Mouse (Mus musculus) embryo, embryonic 10.5 days (tissue): ENCODE data around the gene Slc52a3.
A peak's percentile ranks its signal among the peaks of the same experiment; 100 is the strongest.
"Not testable (repeated sequence)": the region's sequence is repeated elsewhere in the genome, so short reads cannot be mapped to it uniquely, and the experiment has no call there.

Experiments
- DNase-seq: peaks from one replicate; pipeline ENCODE4 v3.0.0-alpha.2; 2015; ENCODE audit warnings: low spot score

Slc52a3 gene

DNA sequence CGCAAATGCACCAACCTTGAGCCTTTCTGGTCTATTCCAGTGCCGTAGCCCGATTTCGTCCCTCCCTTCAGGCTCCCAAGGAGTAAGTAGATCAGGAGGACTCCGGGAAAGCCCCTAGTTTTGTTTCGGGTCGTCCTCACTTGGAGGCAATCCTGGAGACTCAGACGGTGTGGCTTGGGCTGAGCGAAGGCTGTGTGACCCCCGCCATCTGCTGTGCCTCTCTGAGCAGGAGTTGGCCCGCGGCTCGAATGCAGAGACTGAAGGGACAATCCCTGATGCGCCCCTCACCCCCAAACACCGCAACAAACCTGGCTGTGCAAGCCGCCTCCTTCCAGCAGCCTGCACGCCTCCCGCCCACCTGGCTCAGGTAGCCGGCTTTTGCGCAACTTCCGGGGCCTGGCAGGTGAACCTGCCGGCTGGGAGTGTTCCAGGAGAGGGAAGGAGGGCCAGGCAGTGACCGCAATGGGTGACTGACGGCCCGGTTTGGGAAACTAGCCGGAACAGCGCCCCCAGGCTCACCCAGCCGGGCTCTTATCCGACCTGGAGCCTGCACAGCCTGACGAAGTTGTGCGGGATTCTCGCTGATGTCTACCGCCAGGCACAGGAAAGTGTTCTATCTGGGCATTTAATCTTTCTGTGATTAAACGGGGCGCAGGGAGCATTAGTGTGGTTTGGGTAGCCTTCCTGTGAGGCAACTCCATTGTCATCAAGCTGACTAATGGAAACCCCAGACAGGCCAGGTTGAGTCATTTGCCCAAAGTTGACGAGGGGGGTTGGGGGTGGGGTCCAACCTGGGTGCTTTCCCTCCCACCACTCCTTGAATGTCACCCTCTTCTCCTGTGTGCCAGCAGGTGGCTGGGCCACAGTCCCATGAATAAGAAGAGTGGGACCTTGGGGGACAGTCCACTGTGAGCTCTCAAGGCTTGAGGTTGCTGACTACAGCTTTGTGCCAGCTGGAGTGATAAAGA is 22.4 kb upstream of the Slc52a3 start:
- peak; percentile 51 for DNase-seq

DNA sequence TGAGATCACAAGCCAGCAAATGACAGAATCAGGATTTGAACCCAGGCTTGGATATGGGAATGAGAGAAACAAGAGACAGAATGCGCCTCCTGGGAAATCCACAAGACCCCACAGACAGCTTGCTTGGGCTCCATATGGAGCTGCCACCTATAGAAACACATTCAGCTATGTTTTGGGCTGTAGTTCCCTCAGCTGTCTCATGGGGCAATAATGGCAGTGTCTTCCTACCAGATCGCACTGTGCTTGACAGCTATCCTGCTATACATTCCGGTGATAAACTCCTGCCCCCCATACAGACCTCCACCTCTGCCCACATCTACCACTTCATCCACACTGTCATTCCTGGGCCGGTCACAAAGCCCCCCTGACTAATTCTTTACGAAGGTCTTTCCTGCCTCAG is 21.0 kb upstream of the Slc52a3 start:
- no peak for DNase-seq

DNA sequence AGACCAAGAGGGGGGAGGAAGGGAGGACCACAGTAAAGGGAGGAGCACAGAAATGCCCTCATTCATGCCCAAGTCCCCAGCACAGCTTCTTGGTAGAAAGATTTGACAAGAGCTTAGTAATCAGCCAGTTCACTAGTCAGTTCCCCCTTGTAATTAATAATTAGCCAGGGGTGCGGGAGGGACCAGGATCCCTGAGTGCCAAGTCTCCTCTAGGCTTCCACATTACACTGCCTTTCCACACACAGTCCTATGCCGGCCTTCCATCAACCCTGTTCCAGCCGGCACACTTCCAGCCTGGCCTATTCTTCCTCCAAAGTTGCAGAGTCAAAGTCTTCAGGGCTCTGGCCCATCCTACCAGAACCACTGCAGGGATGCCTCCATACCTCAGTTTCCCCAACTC is 20.2 kb upstream of the Slc52a3 start:
- no peak for DNase-seq

DNA sequence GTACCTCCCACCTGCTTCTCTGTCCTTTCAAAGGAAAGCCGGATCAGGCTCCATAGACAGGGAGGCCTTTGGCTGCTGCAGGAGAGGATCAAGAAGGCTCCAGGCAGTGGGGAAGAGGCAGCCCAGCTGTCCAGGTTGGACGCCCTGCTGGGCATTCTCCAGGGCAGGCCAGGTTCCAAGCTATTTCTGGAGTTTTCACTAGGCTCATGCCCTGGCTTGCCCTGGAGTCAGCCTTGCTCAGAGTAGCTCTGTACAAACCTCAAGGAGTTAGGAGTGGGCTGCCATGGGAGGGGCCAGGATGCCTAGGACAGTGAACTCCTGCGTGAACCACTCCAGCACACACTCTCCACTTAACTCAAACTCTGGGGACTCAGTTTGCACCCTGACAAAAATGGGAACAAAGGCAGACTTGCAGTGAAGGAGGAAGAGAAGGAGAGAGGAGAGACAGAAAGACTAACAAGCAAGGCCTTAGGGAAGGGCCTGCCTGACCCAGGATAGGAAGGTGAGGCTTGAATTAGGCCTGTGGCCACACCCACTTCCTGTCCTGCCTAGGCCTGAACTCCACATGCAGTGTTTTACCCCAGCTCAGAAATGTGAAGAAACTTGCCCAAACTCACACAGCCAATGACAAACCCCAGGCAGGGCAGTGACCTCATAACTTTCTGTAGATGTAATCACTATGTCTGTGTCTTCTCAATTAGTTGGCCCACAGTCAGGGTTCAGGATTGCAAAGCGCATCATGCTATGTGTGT is 18.4 kb upstream of the Slc52a3 start:
- DNase-seq = no peak

DNA sequence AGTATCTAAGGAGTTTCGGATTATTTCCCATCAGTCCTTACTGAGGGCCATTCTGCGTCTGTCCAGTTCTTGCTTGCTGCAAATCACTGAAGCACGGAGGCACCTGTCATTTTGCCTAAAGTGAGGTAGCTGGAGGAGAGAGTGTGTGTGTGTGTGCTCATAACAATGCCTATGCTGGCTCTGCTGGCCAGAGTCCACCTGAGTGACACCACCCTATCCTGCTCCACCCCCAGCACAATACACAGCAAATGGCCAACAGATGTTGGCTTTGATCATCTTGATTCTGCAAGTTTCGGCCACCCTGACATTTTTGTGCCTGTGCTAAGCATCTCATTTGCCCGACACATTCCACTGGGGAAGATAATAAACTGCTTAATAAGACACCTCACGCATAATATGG is 17.8 kb upstream of the Slc52a3 start:
- no peak for DNase-seq

DNA sequence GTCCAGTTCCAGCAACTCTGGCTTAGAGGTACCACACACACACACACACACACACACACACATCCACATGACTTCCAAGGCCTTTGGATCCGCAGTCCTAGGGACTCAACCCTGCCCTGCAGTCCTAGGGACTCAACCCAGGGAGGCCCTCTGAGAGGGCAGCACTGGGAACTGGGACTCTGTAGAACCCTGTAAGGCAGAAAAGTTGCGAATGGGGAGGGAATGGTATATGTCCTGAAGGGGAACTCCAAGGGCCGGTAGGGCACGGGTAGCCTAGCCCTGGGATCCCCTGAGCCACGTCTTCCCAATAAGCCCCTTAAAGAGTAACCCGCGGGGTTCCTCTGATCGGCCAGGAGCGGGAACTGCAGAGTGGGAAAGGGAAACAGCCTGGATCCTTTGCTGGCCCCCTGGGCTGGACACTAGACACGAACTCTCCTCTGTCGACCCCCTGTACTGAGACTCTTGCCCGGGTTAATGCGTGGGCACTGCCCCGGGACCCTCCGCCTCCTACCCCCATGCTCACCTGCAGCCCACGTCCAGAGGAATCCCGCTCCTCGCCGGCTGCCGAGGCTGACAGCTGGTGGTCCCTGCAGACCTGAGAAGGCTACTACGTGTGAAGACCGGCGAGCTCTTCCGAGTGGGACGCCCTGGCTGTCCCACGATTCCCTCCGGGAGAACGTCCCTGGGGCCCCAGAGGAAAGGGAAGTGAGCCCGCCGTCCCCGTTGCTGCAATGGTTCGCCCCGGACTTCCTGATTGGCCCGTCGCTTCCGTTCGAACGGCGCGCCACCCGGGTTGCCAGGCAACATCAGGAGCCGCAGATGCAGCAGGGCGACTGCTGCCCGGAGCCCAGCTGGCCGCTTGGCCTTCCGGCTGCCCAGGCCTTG is 16.6 kb upstream of the Slc52a3 start, which contains the start of gene Fam110a:
Fam110a (minus strand) TSS at position 750 of the 885 bp plus-strand sequence.
- peak; percentile 95 for DNase-seq

DNA sequence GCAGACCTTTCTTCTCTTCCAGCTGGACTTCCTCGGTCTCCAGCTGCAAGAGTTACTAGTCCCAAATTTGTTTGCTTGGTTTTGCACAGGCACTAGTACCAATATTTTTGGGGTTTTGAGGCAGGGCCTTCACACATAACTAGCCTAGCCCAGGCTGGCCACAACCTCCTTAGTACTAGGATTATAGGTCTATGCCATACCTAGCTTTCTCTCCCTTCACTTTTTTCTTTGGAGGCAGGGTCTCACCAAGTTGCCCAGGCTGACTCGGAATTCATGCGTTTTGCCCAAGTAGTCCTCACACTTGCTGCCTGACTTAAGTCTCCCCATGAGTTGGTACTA is 16.0 kb upstream of the Slc52a3 start:
- no peak for DNase-seq

DNA sequence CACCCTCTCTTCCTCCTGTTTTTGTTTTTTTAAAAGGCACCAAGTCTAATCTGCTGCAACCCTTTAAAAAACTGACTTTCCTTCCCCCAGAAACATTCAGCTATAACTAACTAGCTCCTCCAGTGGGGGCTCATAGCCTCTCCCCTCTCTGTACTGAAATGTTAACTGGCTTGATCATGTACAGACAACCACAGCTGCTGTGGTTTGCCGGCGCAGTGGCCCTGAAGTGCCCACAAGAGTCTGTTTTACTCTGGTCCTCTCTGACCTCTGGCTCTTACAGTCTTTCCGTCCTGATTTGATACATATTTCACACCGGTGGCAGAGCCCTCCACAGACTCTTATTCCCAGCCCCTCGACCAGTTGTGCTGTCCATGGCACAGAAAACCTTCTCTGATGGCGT is 15.0 kb upstream of the Slc52a3 start:
- no peak for DNase-seq

DNA sequence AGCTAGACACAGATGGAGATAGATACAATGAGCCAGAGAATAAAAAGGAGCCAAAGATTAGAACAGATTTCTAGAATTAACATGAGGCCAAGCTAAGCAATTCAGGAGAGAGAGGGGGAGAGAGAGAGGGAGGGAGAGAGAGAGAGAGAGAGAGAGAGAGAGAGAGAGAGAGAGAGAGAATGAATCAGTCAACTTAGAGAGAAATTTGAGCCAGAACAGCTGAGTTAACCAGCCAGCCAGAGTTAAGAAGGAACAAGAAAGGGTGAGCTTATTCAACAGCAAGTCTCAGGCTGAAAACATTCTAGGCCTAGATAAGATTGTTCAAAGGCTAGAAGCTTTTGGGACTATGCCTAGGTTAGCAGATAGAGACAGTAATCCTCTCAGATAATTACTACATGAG is 13.8 kb upstream of the Slc52a3 start:
- no peak for DNase-seq

DNA sequence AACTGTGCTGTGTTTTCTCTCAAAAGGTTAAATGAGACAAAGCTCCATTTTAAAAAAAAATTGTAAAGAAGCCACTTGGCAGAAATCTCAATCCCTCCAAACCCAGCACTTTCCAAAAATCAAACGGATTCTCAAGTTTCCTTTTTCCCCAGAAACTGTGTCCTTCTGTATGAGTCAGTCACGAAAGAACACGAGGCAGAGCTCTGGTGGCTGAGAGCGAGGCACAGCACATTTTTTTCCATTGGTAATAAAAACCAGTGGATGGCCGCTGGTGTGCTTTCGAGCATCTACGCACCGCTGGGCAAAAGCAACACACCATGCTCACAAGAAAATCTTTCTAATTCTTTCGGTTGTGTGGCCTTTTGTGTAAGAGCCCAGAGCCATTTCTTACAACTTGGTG is 12.3 kb upstream of the Slc52a3 start:
- no peak for DNase-seq

DNA sequence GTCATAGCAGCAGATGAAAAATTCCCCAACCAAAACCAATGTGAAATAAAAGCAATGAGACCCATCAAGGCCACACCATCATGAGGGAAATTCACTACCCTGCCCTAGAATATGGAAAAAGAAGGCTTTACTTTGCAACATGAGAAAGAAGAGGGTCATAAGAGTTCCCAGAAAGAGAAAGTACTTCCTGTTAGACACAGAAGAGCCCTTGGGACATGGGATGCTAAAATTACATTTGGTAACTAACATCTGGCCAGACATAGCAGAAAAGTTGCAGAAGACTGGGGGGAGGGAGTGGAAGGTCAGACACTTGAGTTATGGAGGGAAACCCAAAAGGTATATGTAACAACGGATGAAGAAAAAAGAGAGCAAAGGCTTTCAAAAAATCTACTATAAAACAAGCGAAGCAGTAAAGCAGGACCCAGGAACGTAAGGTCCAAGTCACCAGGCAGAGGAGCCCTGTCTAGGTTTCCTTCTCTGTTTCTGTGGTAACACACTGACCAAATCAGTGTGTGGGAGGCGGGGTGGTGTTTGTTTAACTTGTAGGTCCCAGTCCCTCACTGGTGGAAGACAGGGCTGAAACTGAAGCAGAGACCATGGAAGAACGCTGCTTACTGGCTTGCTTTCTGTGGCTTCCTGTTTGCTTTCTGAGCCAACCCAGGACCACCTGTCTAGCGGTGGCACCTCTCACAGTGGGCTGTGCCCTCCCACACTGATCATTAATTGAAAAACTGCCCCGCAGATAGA is 10.7 kb upstream of the Slc52a3 start:
- DNase-seq = no peak

DNA sequence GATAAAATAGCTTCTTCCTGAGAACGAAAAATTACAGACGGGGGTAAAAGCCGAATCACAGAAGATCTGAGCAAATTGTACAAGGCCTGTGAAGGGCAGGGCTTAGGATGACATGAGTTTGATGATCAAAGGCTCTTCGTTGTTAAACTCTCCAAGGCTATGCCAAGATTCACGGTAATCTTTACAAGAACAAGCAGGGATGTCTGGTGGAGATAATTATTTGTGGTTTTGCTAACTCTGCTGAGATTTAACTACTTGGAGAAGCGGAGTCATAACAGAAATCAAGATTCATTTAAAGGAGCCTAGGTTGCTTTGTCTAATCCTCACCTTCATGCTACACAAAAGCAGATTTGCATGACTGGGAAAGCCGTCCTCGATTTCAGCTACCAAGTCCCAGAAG is 9.4 kb upstream of the Slc52a3 start:
- no peak for DNase-seq

DNA sequence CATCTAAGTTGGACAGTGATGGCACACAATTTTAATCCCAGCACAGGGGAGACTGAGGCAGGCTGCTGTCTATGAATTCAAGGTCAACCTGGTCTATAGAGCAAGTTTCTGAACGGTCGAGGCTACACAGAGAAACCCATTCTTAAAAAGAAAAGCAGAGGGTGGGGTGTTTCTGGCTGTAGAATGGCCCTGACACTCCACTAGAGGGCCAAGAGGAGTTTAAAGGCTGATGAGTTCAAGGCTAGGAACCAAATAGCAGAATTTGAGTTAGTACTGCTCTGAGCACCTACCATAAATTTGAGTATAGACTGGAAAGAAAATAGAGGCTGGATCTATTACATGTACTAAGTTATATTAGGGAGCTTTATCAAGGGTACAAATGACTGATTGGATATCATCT is 7.3 kb upstream of the Slc52a3 start:
- no peak for DNase-seq

DNA sequence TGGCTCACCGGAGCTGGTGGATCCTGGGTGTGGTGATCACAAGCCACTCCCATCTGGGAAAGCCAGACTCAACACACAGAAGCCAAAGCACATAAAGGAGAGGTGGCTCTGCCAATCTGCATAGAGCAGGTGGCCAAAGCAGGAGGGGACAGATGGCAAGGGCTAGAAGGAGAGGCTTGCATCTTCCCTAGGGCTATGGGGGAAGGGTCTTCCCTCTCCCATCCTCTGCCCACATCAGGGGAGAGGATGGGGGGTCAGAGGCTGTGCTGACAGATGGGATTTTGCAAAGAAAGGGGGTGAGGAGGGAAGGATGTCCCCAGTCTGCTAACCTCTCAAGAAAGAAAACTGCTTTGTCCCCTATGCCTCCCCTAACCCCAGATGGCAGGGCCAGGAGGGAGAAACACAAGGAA is 5.3 kb upstream of the Slc52a3 start:
- DNase-seq = peak; percentile 44

DNA sequence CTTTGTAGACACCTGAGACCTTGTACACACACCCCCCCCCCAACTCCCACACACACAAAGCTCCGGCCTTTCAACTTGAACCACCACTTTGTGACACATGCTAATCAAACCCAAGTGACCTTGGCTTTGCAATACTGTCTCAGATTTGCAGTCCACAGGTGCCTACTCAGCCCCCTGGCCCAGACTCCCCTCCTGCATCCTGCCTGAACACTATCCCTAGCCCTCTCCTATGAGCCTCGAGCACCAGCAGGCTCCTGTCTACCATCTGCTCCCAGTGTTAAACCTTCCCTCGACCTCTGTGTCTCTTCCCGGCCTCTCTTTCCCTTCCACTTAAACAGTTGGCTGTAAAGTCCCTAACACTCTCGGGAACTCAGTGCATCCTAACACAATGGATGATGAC is 4.9 kb upstream of the Slc52a3 start:
- DNase-seq = no peak

DNA sequence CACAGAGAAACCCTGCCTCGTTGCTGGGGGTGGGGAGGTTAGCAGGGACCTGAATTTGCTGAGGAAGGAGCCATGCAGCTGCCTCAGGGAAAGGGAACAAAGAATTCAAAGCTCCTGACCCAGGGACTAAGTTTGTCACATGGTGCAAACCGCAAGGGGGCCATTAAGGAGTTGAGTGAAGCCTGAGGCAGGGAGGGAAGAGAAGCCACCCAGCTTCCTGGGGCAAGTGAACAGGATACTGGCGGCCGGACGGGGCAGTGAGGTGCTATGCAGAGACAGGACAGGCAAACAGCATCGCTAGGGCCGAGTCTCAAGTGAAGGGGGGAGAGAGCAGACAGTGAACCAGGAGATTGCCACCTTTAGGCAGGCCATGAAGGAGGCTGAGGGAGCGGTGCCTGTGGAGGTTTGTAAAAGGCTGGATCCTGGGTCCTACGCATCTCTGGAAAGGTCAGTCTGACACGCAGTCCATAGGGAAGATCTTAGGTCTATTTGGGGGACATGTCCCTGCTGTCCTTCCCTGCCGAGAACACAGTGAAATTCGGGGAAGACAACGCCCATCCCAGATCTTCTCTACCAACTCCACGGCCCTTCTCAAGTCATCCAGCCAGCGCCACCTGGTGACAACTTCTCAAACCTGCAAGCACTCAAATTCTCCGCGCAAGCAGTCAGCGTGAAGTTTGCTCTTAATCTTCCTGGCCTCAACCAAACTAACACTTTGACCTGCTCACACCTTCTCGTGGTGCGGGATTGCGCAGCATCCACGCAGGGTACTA is 1.8 kb upstream of the Slc52a3 start:
- DNase-seq = peak; percentile 89

DNA sequence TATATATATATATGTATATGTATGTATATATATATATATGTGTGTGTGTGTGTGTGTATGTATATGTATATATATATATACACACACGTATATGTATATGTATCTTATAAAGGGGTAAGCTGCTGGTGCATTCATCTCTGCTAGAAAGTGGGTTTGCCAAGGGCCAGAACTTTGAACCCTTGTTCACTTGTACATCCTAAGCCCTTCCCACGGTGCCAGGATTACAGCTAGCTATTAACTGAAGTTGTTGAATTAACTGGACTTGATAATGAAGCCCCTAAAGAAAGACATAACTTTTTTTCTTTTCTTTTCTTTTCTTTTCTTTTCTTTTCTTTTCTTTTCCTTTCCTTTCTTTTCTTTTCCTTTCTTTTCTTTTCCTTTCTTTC is 872 bp downstream of the Slc52a3 start:
- DNase-seq = not testable (repeated sequence)

DNA sequence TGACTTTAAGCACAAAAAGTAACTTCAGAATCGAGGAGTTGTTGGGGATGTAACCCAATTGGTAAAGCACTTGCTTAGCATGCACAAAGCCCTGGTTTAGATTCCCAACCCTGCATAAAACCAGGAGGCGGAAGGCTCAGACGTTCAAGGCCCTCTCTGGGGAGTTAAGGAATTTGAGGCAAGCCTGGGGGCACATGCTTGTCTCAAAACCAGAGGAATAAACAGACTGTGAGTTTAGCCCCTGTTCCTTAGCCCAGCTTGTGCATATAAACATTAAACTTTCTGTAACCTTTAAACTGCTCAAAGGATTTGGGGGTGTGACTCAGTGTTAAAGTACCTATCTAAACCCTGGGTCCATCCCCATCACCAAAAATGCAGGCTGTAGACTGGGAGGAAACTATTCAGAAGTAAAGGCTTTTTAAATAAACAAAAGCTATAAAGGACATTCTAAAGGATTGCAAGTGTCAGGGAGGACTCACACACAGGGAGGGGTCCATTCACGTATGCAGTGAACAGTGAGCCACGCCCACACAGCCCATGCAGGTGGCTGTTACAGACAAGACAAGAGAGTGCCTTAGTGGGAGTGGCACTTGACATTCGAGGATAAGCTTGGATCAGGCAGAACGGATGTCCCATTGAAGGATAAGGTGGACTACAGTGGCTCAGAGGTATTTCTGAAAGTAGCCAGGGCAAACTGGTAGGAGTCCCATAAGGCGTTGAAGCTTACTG is 1.6 kb downstream of the Slc52a3 start:
- DNase-seq = no peak

DNA sequence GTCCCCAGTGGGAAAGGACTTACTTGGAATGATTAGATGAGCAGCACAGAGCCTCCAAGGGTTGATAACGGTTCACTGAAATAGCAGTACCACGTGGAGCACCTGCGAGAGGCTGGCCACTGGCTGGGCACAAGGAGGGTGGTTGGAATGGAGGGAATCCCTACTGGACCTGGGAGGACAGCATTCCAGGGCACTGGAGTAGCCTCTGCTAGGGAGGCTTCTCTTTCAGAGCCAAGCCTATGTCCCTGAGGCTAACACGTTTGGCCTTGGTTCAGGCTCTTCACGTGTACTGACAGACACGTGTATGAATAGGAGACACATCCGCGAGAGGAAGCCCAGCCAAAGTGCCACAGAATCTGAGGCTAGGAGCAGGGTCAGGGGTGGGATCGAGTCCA is 2.2 kb downstream of the Slc52a3 start:
- no peak for DNase-seq

DNA sequence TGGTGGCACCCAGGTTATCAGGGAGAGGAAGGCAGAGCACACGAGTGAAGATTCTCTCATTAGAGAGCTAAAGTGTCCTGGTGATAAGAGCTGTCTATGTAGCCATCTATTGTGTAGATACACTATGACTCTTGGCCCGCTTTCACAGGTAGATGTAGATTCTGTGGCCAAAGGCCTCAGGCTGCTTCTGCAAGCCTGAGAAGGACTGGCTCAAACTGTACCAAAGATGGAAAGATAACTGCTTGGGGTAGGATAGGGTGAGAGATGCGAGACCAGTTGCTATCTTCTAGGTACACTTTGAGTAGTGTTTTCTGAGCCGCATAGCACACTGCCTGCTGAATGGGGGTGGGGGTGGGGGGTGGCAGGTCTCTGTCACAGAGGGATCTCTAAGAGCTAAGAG is 2.6 kb downstream of the Slc52a3 start:
- no peak for DNase-seq
